Mouse (Mus musculus): ENCODE data around the gene 6030452D12Rik.

GRCm38 (mm10) chr8:106541002-106541401, 40.7 kb downstream of the 6030452D12Rik start:
- no peak for TF ChIP-seq POLR2A (IDR thresholded peaks at IDR 0.05; ENCODE audit: control insufficient read depth, extremely low read depth, insufficient read depth, low read length, poor library complexity)
- no peak for TF ChIP-seq CTCF (IDR thresholded peaks at IDR 0.05; ENCODE audit: borderline replicate concordance, control insufficient read depth, extremely low read depth, insufficient read depth, low read length, poor library complexity)

Measured in thymus, adult 2 months (tissue).